9 mouse cellular contexts compared by ENCODE assay signal in the genomic region with DNA sequence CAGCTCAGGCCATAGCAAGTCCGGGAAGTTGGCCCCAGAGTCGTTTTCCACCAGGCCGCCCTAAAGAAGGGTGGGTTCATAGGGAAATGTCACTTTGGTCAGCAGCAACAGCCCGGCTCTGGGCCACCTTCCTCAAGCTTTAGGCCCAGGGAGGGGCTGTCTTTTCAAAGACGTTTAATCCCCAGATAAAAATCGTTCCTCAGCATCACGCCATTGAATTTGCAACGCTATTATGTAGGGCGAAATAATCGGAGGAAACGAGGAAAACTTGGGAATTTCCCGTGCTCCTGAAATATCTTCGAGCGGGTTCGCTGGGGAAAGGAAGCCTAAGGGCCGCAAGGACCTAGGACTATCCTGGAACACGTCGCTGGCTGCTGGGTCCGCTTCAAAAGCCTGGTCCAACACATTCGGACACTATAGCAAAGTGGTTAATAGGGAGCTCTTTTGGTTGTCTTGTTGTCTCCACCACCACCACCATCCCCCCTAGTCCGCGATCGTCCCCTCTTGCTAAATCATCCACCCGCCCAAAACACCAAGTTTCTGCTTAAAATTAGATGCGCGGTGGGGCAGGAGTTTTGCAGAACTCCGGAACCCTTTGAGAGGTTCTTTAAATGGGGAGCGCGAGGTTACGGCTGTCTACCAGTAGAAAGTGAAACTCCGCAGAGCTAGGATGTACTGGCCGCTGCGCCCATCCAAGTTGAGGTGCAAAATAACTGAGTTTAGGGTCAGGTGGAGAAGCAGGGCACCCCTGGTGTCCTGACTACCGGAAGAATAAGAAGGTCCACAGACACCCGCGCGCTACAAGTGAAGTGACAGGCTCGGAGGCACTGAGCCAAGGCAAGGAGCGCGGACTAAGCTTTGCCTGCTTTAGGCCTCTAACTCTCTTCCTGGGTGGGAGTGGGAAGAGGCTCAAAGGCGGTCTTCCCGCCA. TPM values are rescaled to one million over a fixed set of nuclear protein-coding genes. Genes with fewer than 3 reads are reported as not detected.
A peak's percentile ranks its signal among the peaks of the same experiment; 100 is the strongest.
DNase-seq lines count a peak whose midpoint lies in the region; ATAC-seq and TF ChIP-seq lines count a peak whose summit lies in the region.
"Had no signal": no experiment of that assay in that cellular context is flagged by ENCODE, and none has a peak within 500 bp of the region (broad histone marks: within the 10 kb centered on the region; RNA-seq: fewer than 3 reads in every experiment).

No protein-coding gene starts in this region.

- peak overlapping the region; percentile 99 for H3K4me2 ChIP-seq in heart, embryonic 14.5 days (ENCODE audit: low read length)
- peak overlapping the region; percentile 90 for H3K4me2 ChIP-seq in limb, embryonic 15.5 days

- TF ChIP-seq CTCF in olfactory bulb, adult 2 months (IDR thresholded peaks at IDR 0.05; ENCODE audit: insufficient read depth, low read depth, low read length): no peak

- peak; percentile 31 for DNase-seq in gastrocnemius, postnatal 10 days
- no peak for DNase-seq in gastrocnemius, adult 18-20 months (ENCODE audit: low spot score)
- DNase-seq in embryo, embryonic 10.5 days (ENCODE audit: low spot score): peak; percentile 58
- DNase-seq in left cerebral cortex, adult 9 months (ENCODE audit: low spot score in 2 of 2): no peak

- TF ChIP-seq POLR2A in olfactory bulb, adult 2 months (IDR thresholded peaks at IDR 0.05; ENCODE audit: insufficient read depth, low read depth, low read length): no peak

- peaks cover 4 to 14% of the 10 kb centered on the region in 2 experiments; a peak in 2 of 4 replicates for H3K4me1 ChIP-seq in heart, embryonic 14.5 days (ENCODE audit: control insufficient read depth in 2 of 2, insufficient read depth in 2 of 2, low read length in 2 of 2)
- peaks cover 62% of the 10 kb centered on the region for H3K4me1 ChIP-seq in limb, embryonic 15.5 days
- H3K4me1 ChIP-seq in olfactory bulb, adult 2 months (ENCODE audit: control insufficient read depth, insufficient read depth, low read length): peaks cover 22% of the 10 kb centered on the region

- no peak for ATAC-seq in heart, embryonic 14.5 days (ENCODE audit: insufficient number of reproducible peaks, insufficient read depth, low FRiP score, low read depth)
- no peak for ATAC-seq in limb, embryonic 15.5 days (ENCODE audit: insufficient number of reproducible peaks, low FRiP score, low TSS enrichment, low read depth)
- ATAC-seq in megakaryocyte-erythroid progenitor cell, adult 5-6 weeks (replicated peaks; ENCODE audit: low FRiP score, low TSS enrichment, poor library complexity, severe bottlenecking): no peak

- peak overlapping the region; percentile 64 to 72 for H3K4me3 ChIP-seq in heart, embryonic 14.5 days (ENCODE audit: control insufficient read depth in 1 of 2, insufficient read depth in 1 of 2, low read depth in 1 of 2, low read length in 2 of 2)
- peak overlapping the region; percentile 57 for H3K4me3 ChIP-seq in limb, embryonic 15.5 days
- peak overlapping the region; percentile 39 for H3K4me3 ChIP-seq in olfactory bulb, adult 2 months (ENCODE audit: insufficient read depth, low read depth, low read length)

- H3K36me3 ChIP-seq in heart, embryonic 14.5 days (ENCODE audit: control insufficient read depth, insufficient read depth, low read length): no peaks in the 10 kb centered on the region
- no peaks in the 10 kb centered on the region for H3K36me3 ChIP-seq in limb, embryonic 15.5 days

- 1% methylated on average over 42 of the region's 42 CpGs for WGBS in heart, embryonic 14.5 days
- WGBS in limb, embryonic 15.5 days: 3% methylated on average over 42 of the region's 42 CpGs
- 5% methylated on average over 42 of the region's 42 CpGs for WGBS in olfactory bulb, adult 2 months

- H3K27ac ChIP-seq in heart, embryonic 14.5 days (replicated peaks in 1 of 2; ENCODE audit: control insufficient read depth in 1 of 2, insufficient read depth in 1 of 2, low read depth in 2 of 2, low read length in 2 of 2): no peak overlapping the region
- H3K27ac ChIP-seq in limb, embryonic 15.5 days: peak overlapping the region; percentile 78
- no peak overlapping the region for H3K27ac ChIP-seq in olfactory bulb, adult 2 months (ENCODE audit: insufficient read depth, low read depth, low read length)

- no peaks in the 10 kb centered on the region for H3K9me3 ChIP-seq in heart, embryonic 14.5 days (ENCODE audit: control insufficient read depth, low read length)
- no peaks in the 10 kb centered on the region for H3K9me3 ChIP-seq in limb, embryonic 15.5 days

- H3K9ac ChIP-seq in heart, embryonic 14.5 days (ENCODE audit: low read length): peak overlapping the region; percentile 74
- H3K9ac ChIP-seq in limb, embryonic 15.5 days: peak overlapping the region; percentile 55

- peaks cover 88% of the 10 kb centered on the region for H3K27me3 ChIP-seq in heart, embryonic 14.5 days (ENCODE audit: control insufficient read depth, insufficient read depth, low read length)
- peaks cover 92% of the 10 kb centered on the region for H3K27me3 ChIP-seq in limb, embryonic 15.5 days

RNA-seq across cellular contexts. Expression of a gene that starts 1.3 kb away (rescaled TPM):
- 1 to 10 TPM; 4.1 to 4.4 TPM for total RNA-seq in gastrocnemius, postnatal 10 days (2021)
- total RNA-seq in gastrocnemius, adult 18-20 months (2021): 1 to 10 TPM; 1.3 to 1.8 TPM
- 8.3 and 8.7 TPM in 2 replicates for polyA plus RNA-seq in heart, embryonic 14.5 days (2014; fragmentation: Nextera tagmentation; extraction: Ambion mirVana)
- polyA plus RNA-seq in limb, embryonic 15.5 days (2015; fragmentation: Nextera tagmentation; extraction: Ambion mirVana): 137 and 155 TPM in 2 replicates
- polyA plus RNA-seq in olfactory bulb, adult 2 months (2012; ENCODE audit: insufficient read depth, insufficient read length, low replicate concordance, missing spikeins): not detected in 2 replicates
- total RNA-seq in megakaryocyte-erythroid progenitor cell, adult 5-6 weeks (2014; fragmentation: Nextera tagmentation): not detected in 2 replicates
- total RNA-seq in megakaryocyte-erythroid progenitor cell, adult 5-6 weeks (2017): not detected in 2 replicates
- total RNA-seq: hematopoietic stem cell, adult 5-6 weeks had no signal

Comparison
In these comparisons a context has a peak if more than half of its experiments do, and no peak if none do; other contexts are left out.
1. DNase-seq: peak in gastrocnemius, postnatal 10 days (single experiment) and embryo, embryonic 10.5 days (single experiment); none in gastrocnemius, adult 18-20 months (single experiment) and left cerebral cortex, adult 9 months (0 of 2).
2. Peak in every context shown above with its lines, with median percentiles within 50 percentile points of each other: H3K4me3 ChIP-seq.